Mouse (Mus musculus) liver, adult 2 months (tissue): ENCODE measurements at regions not wholly inside any gene's neighbourhood (a gene's known extent, or its start where the extent isn't known, plus 50 kb on each side); places are given as distances from the start of the nearest gene placed in this dataset.

Source experiments
- CTCF ChIP-seq: fragments of 200-500 bp; IDR thresholded peaks from 2 replicates; pipeline ENCODE4 v1.5.1; 2011; ENCODE audit warnings: low read depth, low read length, control low read depth
- POLR2A ChIP-seq: fragments of 200-500 bp; IDR thresholded peaks from 2 replicates; pipeline ENCODE4 v1.6.1; 2011; ENCODE audit warnings: low read length, control low read depth; ENCODE audit not compliant: insufficient read depth; ENCODE audit errors: extremely low read depth

GRCm38 (mm10) chr2:115455593-115455992 is 125.9 kb upstream of the BC052040 start:
- no peak for TF ChIP-seq POLR2A
- TF ChIP-seq CTCF: no peak
